Mouse (Mus musculus) myocyte (in vitro differentiated cells): ENCODE results near the gene Sec24d.
A peak's percentile ranks its signal among the peaks of the same experiment; 100 is the strongest.

Experiments
- E2F4 ChIP-seq: IDR thresholded peaks from one replicate; pipeline ENCODE4 v1.6.1; 2011; ENCODE audit warnings: mild to moderate bottlenecking, control low read depth, moderate library complexity; ENCODE audit not compliant: insufficient read depth
- MAX ChIP-seq: IDR thresholded peaks from one replicate; pipeline ENCODE4 v1.6.1; 2011; ENCODE audit warnings: low read depth, mild to moderate bottlenecking, control low read depth
- MYOD1 ChIP-seq, 3 experiments: IDR thresholded peaks; one replicate each; pipeline ENCODE4 v1.6.1; 2011; ENCODE audit warnings: control low read depth in 2 of 3, low read depth in 2 of 3, mild to moderate bottlenecking in 2 of 3, moderate library complexity in 1 of 3; ENCODE audit not compliant: insufficient read length in 2 of 3, control insufficient read depth in 1 of 3
- MYOG ChIP-seq, 3 experiments: IDR thresholded peaks; one replicate each; pipeline ENCODE4 v1.6.1; 2011; ENCODE audit warnings: control low read depth in 2 of 3, low read depth in 2 of 3, mild to moderate bottlenecking in 2 of 3; ENCODE audit not compliant: insufficient read length in 2 of 3, control insufficient read depth in 1 of 3, insufficient read depth in 1 of 3
- POLR2A ChIP-seq: IDR thresholded peaks from one replicate; pipeline ENCODE4 v1.6.1; 2011; ENCODE audit warnings: low read depth, mild to moderate bottlenecking, control low read depth, moderate library complexity; ENCODE audit not compliant: insufficient read length
- POLR2AphosphoS2 ChIP-seq: IDR thresholded peaks from one replicate; pipeline ENCODE4 v1.6.1; 2011; ENCODE audit warnings: low read depth, control low read depth; ENCODE audit not compliant: insufficient read length
- TCF12 ChIP-seq: IDR thresholded peaks from one replicate; pipeline ENCODE4 v1.6.1; 2011; ENCODE audit warnings: mild to moderate bottlenecking, control low read depth; ENCODE audit not compliant: poor library complexity, insufficient read depth, severe bottlenecking
- USF1 ChIP-seq: IDR thresholded peaks from one replicate; pipeline ENCODE4 v1.6.1; 2011; ENCODE audit warnings: low read depth, mild to moderate bottlenecking, control low read depth, moderate library complexity

DNA sequence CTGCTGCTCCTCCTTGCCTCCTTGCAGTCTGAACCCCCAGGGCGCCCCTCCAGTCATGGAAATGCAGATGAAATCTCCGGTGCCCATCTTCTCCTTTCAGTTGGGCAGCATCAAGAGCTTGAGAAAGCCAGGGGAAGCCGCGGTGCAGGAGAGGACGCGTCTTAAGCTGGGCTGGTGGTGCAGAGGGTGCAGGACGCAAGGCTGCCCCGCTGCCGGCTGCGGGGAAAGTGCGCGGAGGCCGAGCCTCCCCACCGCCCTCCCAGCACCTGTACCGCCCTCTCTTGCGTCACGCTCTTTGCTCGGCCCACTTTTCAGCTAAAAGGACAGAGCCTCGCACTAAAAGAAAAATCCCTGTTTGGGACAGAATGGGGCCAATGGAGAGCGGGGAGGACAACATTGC is 31.3 kb upstream of the Sec24d start, which contains the start of gene Synpo2:
- TF ChIP-seq E2F4 (no peak), POLR2A (peak; percentile 68), TCF12 (no peak), MYOD1 (IDR thresholded peaks at IDR 0.05; ENCODE audit: control insufficient read depth in 1 of 3, insufficient read length in 2 of 3, low read depth in 2 of 3) (peak in 1 of 3 experiments; percentile 32), MYOG (IDR thresholded peaks at IDR 0.05; ENCODE audit: control insufficient read depth in 1 of 3, insufficient read depth in 1 of 3, insufficient read length in 2 of 3, low read depth in 2 of 3) (peak in 1 of 3 experiments; percentile 39), POLR2AphosphoS2 (no peak), MAX (no peak), USF1 (no peak)
